Mouse (Mus musculus): ENCODE data around the gene Scg2. TPM values are rescaled to one million over a fixed set of nuclear protein-coding genes. Genes with fewer than 3 reads are reported as not detected.
A peak's percentile ranks its signal among the peaks of the same experiment; 100 is the strongest.

The Scg2 gene
- total RNA-seq (2014; rRNA removed; ENCODE audit: low replicate concordance), result not detected in 2 replicates
- polyA plus RNA-seq (2015; fragmentation: Nextera tagmentation; extraction: Ambion mirVana), result 0.04 and 0.05 TPM in 2 replicates

DNA sequence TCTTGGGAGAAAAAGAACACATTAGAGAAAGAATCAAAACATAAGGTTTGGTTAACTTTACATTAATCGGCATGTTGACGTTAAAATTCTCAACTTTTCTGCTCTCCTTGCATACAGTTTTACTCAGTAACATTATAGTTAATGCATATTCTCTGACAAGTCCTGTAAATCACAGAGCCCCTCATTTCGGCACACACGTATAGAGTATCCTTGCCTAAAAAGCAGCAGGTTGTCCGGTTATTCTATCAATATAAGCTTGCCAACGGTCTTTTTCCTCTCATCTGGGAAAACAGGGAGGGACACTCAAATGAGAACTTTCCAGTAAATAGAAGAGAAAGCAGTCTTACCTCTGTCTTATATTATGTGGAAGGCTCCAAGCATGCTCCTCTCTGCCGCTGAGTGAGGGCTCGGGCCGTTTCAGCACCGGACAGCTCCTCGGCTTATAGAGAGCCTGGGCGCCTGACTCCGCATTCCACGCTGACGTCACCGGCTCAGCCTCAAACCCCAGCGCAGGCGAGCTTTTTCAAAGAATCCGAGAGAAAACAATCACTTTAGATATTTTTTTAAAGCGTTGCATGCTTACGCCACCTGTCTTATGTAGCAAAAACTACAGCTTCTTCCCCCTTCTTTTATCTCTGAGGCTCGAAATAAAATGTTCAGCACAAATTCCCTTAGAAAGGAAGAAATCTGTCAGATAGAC is at the start of gene Scg2:
TSS of gene Scg2 (minus strand) at position 512 of the 700 bp plus-strand sequence.
- 13% methylated on average over 22 of the region's 22 CpGs for WGBS
- ATAC-seq (ENCODE audit: insufficient read depth, low read depth) (peak; percentile 79), DNase-seq (ENCODE audit: low spot score) (peak; percentile 89)
- H3K4me2 ChIP-seq (ENCODE audit: low read depth, low read length), result no peak within 1 kb of the TSS
- TF ChIP-seq CTCF (IDR thresholded peaks at IDR 0.05; ENCODE audit: low read depth), result peak; percentile 26; the same call in 1 of the 2 replicates
- no peak for TF ChIP-seq EP300 (IDR thresholded peaks at IDR 0.05; ENCODE audit: low read depth)
- no peaks in the 10 kb centered on the region for H3K4me1 ChIP-seq (ENCODE audit: control insufficient read depth, insufficient read depth)
- no peaks in the 10 kb centered on the region for H3K36me3 ChIP-seq (replicated peaks; ENCODE audit: control insufficient read depth, insufficient read depth, low read length)
- H3K27me3 ChIP-seq (ENCODE audit: control insufficient read depth, insufficient read depth, low read length), result no peaks in the 10 kb centered on the region
- no peak within 1 kb of the TSS for H3K27ac ChIP-seq (ENCODE audit: low read depth)
- H3K9ac ChIP-seq (replicated peaks; ENCODE audit: low read depth, low read length), result no peak within 1 kb of the TSS
- no peak within 1 kb of the TSS for H3K4me3 ChIP-seq (ENCODE audit: low read depth, low read length)
- no peaks in the 10 kb centered on the region for H3K9me3 ChIP-seq (replicated peaks; ENCODE audit: control insufficient read depth, low read length)

DNA sequence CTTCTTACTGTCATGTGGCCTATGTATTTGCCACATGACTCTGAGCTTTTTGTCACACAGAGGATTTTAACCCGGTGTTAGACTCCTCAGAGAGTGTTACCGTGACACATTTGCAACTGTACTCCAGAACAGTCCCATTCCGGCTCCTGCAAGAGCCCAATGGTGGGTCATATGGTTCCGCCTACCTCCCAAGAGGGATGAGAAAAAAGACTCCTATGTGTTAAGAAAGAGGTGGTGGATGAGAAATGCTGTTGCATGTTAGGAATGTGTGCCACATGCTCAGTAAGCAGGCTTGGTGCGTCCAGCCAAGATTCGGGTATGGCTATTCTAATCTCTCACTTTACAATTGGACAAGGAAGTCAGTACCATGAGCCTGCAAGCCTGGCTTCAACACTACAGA is 45.6 kb upstream of the Scg2 start:
- Histone ChIP-seq H3K9me3 (replicated peaks; ENCODE audit: control insufficient read depth, low read length) (no peaks in the 10 kb centered on the region), H3K27me3 (ENCODE audit: control insufficient read depth, insufficient read depth, low read length) (no peaks in the 10 kb centered on the region), H3K4me2 (ENCODE audit: low read depth, low read length) (no peak overlapping the region), H3K27ac (ENCODE audit: low read depth) (no peak overlapping the region), H3K4me3 (ENCODE audit: low read depth, low read length) (no peak overlapping the region), H3K4me1 (ENCODE audit: control insufficient read depth, insufficient read depth) (no peaks in the 10 kb centered on the region), H3K36me3 (replicated peaks; ENCODE audit: control insufficient read depth, insufficient read depth, low read length) (no peaks in the 10 kb centered on the region), H3K9ac (replicated peaks; ENCODE audit: low read depth, low read length) (no peak overlapping the region)
- WGBS, result 77% methylated on average over 6 of the region's 6 CpGs
- DNase-seq (ENCODE audit: low spot score) (no peak), ATAC-seq (ENCODE audit: insufficient read depth, low read depth) (no peak)
- TF ChIP-seq EP300 (IDR thresholded peaks at IDR 0.05; ENCODE audit: low read depth), result no peak
- TF ChIP-seq CTCF (IDR thresholded peaks at IDR 0.05; ENCODE audit: low read depth), result no peak

DNA sequence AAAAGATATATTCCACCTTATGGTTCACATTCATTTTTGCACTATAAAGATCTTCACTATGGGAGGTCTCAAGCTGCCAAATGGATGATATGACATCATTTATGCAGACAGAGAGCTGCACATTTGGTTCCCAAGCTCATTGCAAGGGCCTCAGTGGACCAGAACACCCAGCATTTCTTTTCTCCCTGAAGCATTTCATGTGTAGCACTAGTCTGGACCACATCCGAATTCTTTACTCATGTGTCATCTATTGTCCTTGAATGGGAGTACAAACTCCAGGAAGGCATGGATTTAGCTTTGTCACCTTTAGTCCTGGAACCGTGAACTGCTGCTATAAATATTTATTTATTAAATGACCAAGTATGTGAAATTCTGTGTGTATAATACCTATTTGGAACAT is 30.9 kb upstream of the Scg2 start:
- ATAC-seq (ENCODE audit: insufficient read depth, low read depth) (no peak), DNase-seq (ENCODE audit: low spot score) (no peak)
- Histone ChIP-seq H3K4me3 (ENCODE audit: low read depth, low read length) (no peak overlapping the region), H3K27me3 (ENCODE audit: control insufficient read depth, insufficient read depth, low read length) (no peaks in the 10 kb centered on the region), H3K4me1 (ENCODE audit: control insufficient read depth, insufficient read depth) (no peaks in the 10 kb centered on the region), H3K36me3 (replicated peaks; ENCODE audit: control insufficient read depth, insufficient read depth, low read length) (no peaks in the 10 kb centered on the region), H3K4me2 (ENCODE audit: low read depth, low read length) (no peak overlapping the region), H3K9me3 (replicated peaks; ENCODE audit: control insufficient read depth, low read length) (0 out of 2 replicates have a peak, but pooled peaks cover 3% of the 10 kb centered on the region), H3K27ac (ENCODE audit: low read depth) (no peak overlapping the region), H3K9ac (replicated peaks; ENCODE audit: low read depth, low read length) (no peak overlapping the region)
- WGBS, result 54% methylated on average over 2 of the region's 2 CpGs
- TF ChIP-seq EP300 (IDR thresholded peaks at IDR 0.05; ENCODE audit: low read depth) (no peak), CTCF (IDR thresholded peaks at IDR 0.05; ENCODE audit: low read depth) (no peak)

DNA sequence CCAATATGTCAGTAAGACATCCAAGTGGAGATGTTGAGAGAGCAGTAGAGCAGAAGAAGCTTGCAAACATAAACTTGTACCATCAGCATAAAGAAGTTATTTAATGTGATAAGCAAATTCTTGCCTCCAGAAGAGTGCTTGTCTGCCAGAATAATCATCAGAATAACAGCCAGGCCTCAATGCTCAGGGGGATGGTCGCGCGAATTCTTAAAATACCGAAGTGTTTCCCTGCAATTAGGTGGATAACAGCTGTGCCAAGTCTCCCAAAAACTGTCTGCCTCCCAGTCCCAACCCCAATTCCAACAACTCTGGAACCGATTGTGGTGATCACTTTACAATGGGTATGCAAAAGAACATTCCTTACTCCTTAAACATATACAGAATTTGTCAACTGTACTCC is 30.0 kb upstream of the Scg2 start:
- DNase-seq (ENCODE audit: low spot score), result no peak
- H3K4me1 ChIP-seq (ENCODE audit: control insufficient read depth, insufficient read depth), result no peaks in the 10 kb centered on the region
- no peak overlapping the region for H3K9ac ChIP-seq (replicated peaks; ENCODE audit: low read depth, low read length)
- H3K27me3 ChIP-seq (ENCODE audit: control insufficient read depth, insufficient read depth, low read length), result no peaks in the 10 kb centered on the region
- H3K9me3 ChIP-seq (replicated peaks; ENCODE audit: control insufficient read depth, low read length), result 0 out of 2 replicates have a peak, but pooled peaks cover 3% of the 10 kb centered on the region
- no peak for TF ChIP-seq CTCF (IDR thresholded peaks at IDR 0.05; ENCODE audit: low read depth)
- TF ChIP-seq EP300 (IDR thresholded peaks at IDR 0.05; ENCODE audit: low read depth), result no peak
- no peaks in the 10 kb centered on the region for H3K36me3 ChIP-seq (replicated peaks; ENCODE audit: control insufficient read depth, insufficient read depth, low read length)
- no peak overlapping the region for H3K4me2 ChIP-seq (ENCODE audit: low read depth, low read length)
- H3K27ac ChIP-seq (ENCODE audit: low read depth), result no peak overlapping the region
- 51% methylated on average over 5 of the region's 5 CpGs for WGBS
- ATAC-seq (ENCODE audit: insufficient read depth, low read depth), result no peak
- no peak overlapping the region for H3K4me3 ChIP-seq (ENCODE audit: low read depth, low read length)

DNA sequence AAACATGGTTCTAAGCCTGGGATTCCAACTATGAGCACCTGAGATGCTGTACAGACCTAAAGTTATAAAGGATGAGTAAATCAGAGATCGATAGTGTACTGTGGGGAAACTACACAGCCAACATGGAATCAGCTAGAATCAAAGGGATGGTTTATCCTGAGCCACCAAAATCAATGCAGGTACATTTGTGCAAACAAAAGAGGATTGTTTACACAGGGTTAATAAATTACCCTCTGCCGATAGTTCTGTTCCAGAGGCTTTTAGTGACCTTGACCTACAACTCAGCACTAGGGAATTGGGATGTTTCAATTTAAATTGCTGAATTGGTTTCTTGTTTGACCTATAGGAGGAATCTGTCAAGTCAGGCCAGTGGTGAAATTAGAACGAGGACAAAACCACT is 26.7 kb upstream of the Scg2 start:
- no peak for ATAC-seq (ENCODE audit: insufficient read depth, low read depth)
- H3K36me3 ChIP-seq (replicated peaks; ENCODE audit: control insufficient read depth, insufficient read depth, low read length), result no peaks in the 10 kb centered on the region

More for the DNA sequence above, 26.7 kb upstream of the Scg2 start:
- Histone ChIP-seq H3K4me2 (ENCODE audit: low read depth, low read length) (no peak overlapping the region), H3K27ac (ENCODE audit: low read depth) (no peak overlapping the region), H3K4me3 (ENCODE audit: low read depth, low read length) (no peak overlapping the region), H3K9me3 (replicated peaks; ENCODE audit: control insufficient read depth, low read length) (no peaks in the 10 kb centered on the region), H3K27me3 (ENCODE audit: control insufficient read depth, insufficient read depth, low read length) (no peaks in the 10 kb centered on the region), H3K9ac (replicated peaks; ENCODE audit: low read depth, low read length) (no peak overlapping the region), H3K4me1 (ENCODE audit: control insufficient read depth, insufficient read depth) (no peaks in the 10 kb centered on the region)
- 78% methylated on average over 3 of the region's 3 CpGs for WGBS
- TF ChIP-seq EP300 (IDR thresholded peaks at IDR 0.05; ENCODE audit: low read depth) (no peak), CTCF (IDR thresholded peaks at IDR 0.05; ENCODE audit: low read depth) (no peak)
- DNase-seq (ENCODE audit: low spot score), result no peak

Measured in heart, postnatal 0 days (tissue).